Mouse (Mus musculus): ENCODE measurements around the gene 4930452B06Rik. TPM values are rescaled to one million over a fixed set of nuclear protein-coding genes. Genes with fewer than 3 reads are reported as not detected.

The 4930452B06Rik gene
- polyA plus RNA-seq, 1 experiment = 2.3 TPM

GRCm38 (mm10) chr14:8464401-8465154 is 201.5 kb downstream of the 4930452B06Rik start:
- no peak overlapping the region for H3K4me3 ChIP-seq (replicated peaks; ENCODE audit: insufficient read depth, low read depth, low read length)
- WGBS = 26% methylated on average over 14 of the region's 14 CpGs

GRCm38 (mm10) chr14:8462973-8463372 is 203.1 kb downstream of the 4930452B06Rik start:
- H3K4me1 ChIP-seq (ENCODE audit: control insufficient read depth, insufficient read depth, low read length) = peaks cover 7% of the 10 kb centered on the region; the same call in 1 of the 2 replicates
- TF ChIP-seq CTCF (IDR thresholded peaks at IDR 0.05; ENCODE audit: borderline replicate concordance, insufficient read depth, low read depth, low read length) = no peak
- no peak overlapping the region for H3K4me3 ChIP-seq (replicated peaks; ENCODE audit: insufficient read depth, low read depth, low read length)
- no peak overlapping the region for H3K27ac ChIP-seq (ENCODE audit: insufficient read depth, low read length)
- no peak for DNase-seq
- WGBS = 44% methylated on average over 4 of the region's 4 CpGs
- H3K27me3 ChIP-seq (ENCODE audit: control insufficient read depth, insufficient read depth, low read length) = no peaks in the 10 kb centered on the region

More at GRCm38 (mm10) chr14:8464401-8465154, 201.5 kb downstream of the 4930452B06Rik start:
- H3K27me3 ChIP-seq (ENCODE audit: control insufficient read depth, insufficient read depth, low read length) = no peaks in the 10 kb centered on the region
- no peak for TF ChIP-seq POLR2A (IDR thresholded peaks at IDR 0.05; ENCODE audit: borderline replicate concordance, insufficient read depth, low read length)
- TF ChIP-seq CTCF (IDR thresholded peaks at IDR 0.05; ENCODE audit: borderline replicate concordance, insufficient read depth, low read depth, low read length) = no peak
- peak in 1 of 2 experiments; percentile 25 for DNase-seq
- H3K27ac ChIP-seq (ENCODE audit: insufficient read depth, low read length) = no peak overlapping the region
- H3K4me1 ChIP-seq (ENCODE audit: control insufficient read depth, insufficient read depth, low read length) = peaks cover 7% of the 10 kb centered on the region; the same call in 1 of the 2 replicates

- no peak for DNase-seq
- WGBS = 53% methylated on average over 6 of the region's 6 CpGs
- Histone ChIP-seq H3K27ac (ENCODE audit: insufficient read depth, low read length) (no peak overlapping the region), H3K4me3 (replicated peaks; ENCODE audit: insufficient read depth, low read depth, low read length) (no peak overlapping the region), H3K27me3 (ENCODE audit: control insufficient read depth, insufficient read depth, low read length) (no peaks in the 10 kb centered on the region), H3K4me1 (ENCODE audit: control insufficient read depth, insufficient read depth, low read length) (peaks cover 7% of the 10 kb centered on the region; the same call in 1 of the 2 replicates)
- TF ChIP-seq POLR2A (IDR thresholded peaks at IDR 0.05; ENCODE audit: borderline replicate concordance, insufficient read depth, low read length) (no peak), CTCF (IDR thresholded peaks at IDR 0.05; ENCODE audit: borderline replicate concordance, insufficient read depth, low read depth, low read length) (no peak)
Measured at GRCm38 (mm10) chr14:8462321-8462909, 203.6 kb downstream of the 4930452B06Rik start.

- Histone ChIP-seq H3K27ac (ENCODE audit: insufficient read depth, low read length) (no peak overlapping the region), H3K4me3 (replicated peaks; ENCODE audit: insufficient read depth, low read depth, low read length) (no peak overlapping the region), H3K27me3 (ENCODE audit: control insufficient read depth, insufficient read depth, low read length) (no peaks in the 10 kb centered on the region), H3K4me1 (ENCODE audit: control insufficient read depth, insufficient read depth, low read length) (peaks cover 7% of the 10 kb centered on the region; the same call in 1 of the 2 replicates)
- TF ChIP-seq CTCF (IDR thresholded peaks at IDR 0.05; ENCODE audit: borderline replicate concordance, insufficient read depth, low read depth, low read length) (peak; percentile 84), POLR2A (IDR thresholded peaks at IDR 0.05; ENCODE audit: borderline replicate concordance, insufficient read depth, low read length) (no peak)
- 40% methylated on average over 19 of the region's 19 CpGs for WGBS
- DNase-seq = peak; percentile 28 to 40
Measured at GRCm38 (mm10) chr14:8460226-8461129, 205.6 kb downstream of the 4930452B06Rik start.

- 83% methylated on average over 4 of the region's 4 CpGs for WGBS
- H3K4me1 ChIP-seq (ENCODE audit: control insufficient read depth, insufficient read depth, low read length) = peaks cover 5% of the 10 kb centered on the region; the same call in 1 of the 2 replicates
- no peak overlapping the region for H3K4me3 ChIP-seq (replicated peaks; ENCODE audit: insufficient read depth, low read depth, low read length)
- H3K27me3 ChIP-seq (ENCODE audit: control insufficient read depth, insufficient read depth, low read length) = no peaks in the 10 kb centered on the region
- DNase-seq = no peak
- no peak overlapping the region for H3K27ac ChIP-seq (ENCODE audit: insufficient read depth, low read length)
- TF ChIP-seq CTCF (IDR thresholded peaks at IDR 0.05; ENCODE audit: borderline replicate concordance, insufficient read depth, low read depth, low read length) (no peak), POLR2A (IDR thresholded peaks at IDR 0.05; ENCODE audit: borderline replicate concordance, insufficient read depth, low read length) (no peak)
Measured at GRCm38 (mm10) chr14:8459759-8460158, 206.3 kb downstream of the 4930452B06Rik start.

- H3K27me3 ChIP-seq (ENCODE audit: control insufficient read depth, insufficient read depth, low read length) = no peaks in the 10 kb centered on the region
- TF ChIP-seq CTCF (IDR thresholded peaks at IDR 0.05; ENCODE audit: borderline replicate concordance, insufficient read depth, low read depth, low read length) (no peak), POLR2A (IDR thresholded peaks at IDR 0.05; ENCODE audit: borderline replicate concordance, insufficient read depth, low read length) (no peak)
- no peak overlapping the region for H3K27ac ChIP-seq (ENCODE audit: insufficient read depth, low read length)
- 74% methylated on average over 4 of the region's 4 CpGs for WGBS
- DNase-seq = no peak
- no peak overlapping the region for H3K4me3 ChIP-seq (replicated peaks; ENCODE audit: insufficient read depth, low read depth, low read length)
- H3K4me1 ChIP-seq (ENCODE audit: control insufficient read depth, insufficient read depth, low read length) = no peaks in the 10 kb centered on the region
Measured at GRCm38 (mm10) chr14:8451117-8451516, 214.9 kb downstream of the 4930452B06Rik start.

- WGBS = 90% methylated on average over 6 of the region's 6 CpGs
Measured at GRCm38 (mm10) chr14:8450342-8450741, 215.7 kb downstream of the 4930452B06Rik start.

More at GRCm38 (mm10) chr14:8450342-8450741, 215.7 kb downstream of the 4930452B06Rik start:
- Histone ChIP-seq H3K27ac (ENCODE audit: insufficient read depth, low read length) (no peak overlapping the region), H3K27me3 (ENCODE audit: control insufficient read depth, insufficient read depth, low read length) (no peaks in the 10 kb centered on the region), H3K4me1 (ENCODE audit: control insufficient read depth, insufficient read depth, low read length) (no peaks in the 10 kb centered on the region), H3K4me3 (replicated peaks; ENCODE audit: insufficient read depth, low read depth, low read length) (no peak overlapping the region)
- TF ChIP-seq POLR2A (IDR thresholded peaks at IDR 0.05; ENCODE audit: borderline replicate concordance, insufficient read depth, low read length) (no peak), CTCF (IDR thresholded peaks at IDR 0.05; ENCODE audit: borderline replicate concordance, insufficient read depth, low read depth, low read length) (no peak)
- no peak for DNase-seq

Data from cerebellum, adult 2 months (tissue).